Mouse (Mus musculus): Measurements from ENCODE around the gene Lrrc49. TPM values are rescaled to one million over a fixed set of nuclear protein-coding genes. Genes with fewer than 3 reads are reported as not detected.
A peak's percentile ranks its signal among the peaks of the same experiment; 100 is the strongest.

Gene Lrrc49
- total RNA-seq, 1 experiment, result 3.7 TPM

DNA sequence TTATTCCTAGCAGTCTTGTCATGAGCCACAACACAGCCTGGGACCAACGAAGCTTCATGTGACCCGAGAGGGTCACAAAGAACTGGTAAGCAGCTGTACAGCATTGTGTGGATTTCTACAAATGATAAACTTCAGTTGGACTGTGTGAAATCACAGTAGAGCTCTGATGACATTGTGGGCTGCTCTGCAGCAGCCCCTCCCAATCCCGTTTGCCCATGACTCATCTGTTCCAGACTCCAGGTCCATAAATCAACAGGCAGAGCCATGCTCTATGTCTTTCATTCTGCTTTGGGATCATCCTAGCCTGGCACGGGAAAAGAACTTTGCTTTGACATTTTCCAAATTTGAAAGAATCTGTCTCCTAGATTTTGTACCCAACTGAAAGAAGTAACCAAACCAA lies 4.7 kb upstream of the Lrrc49 start:
- Histone ChIP-seq H3K36me3 (ENCODE audit: control insufficient read depth, insufficient read depth, low read length, poor library complexity, severe bottlenecking) (no peaks in the 10 kb centered on the region), H3K9me3 (ENCODE audit: control insufficient read depth, insufficient read depth, low read depth, low read length) (no peaks in the 10 kb centered on the region), H3K4me3 (ENCODE audit: insufficient read depth in 1 of 2, low read depth in 1 of 2, low read length in 2 of 2, poor library complexity in 1 of 2, severe bottlenecking in 1 of 2) (no peak overlapping the region), H3K9ac (ENCODE audit: insufficient read depth, low read depth, low read length, poor library complexity, severe bottlenecking) (no peak overlapping the region), H3K4me1 (ENCODE audit: control insufficient read depth in 2 of 2, insufficient read depth in 2 of 2, low read length in 2 of 2, poor library complexity in 1 of 2) (no peaks in the 10 kb centered on the region), H3K27ac (ENCODE audit: insufficient read depth, low read depth, low read length, poor library complexity, severe bottlenecking) (no peak overlapping the region)
- no peak for TF ChIP-seq HCFC1 (IDR thresholded peaks at IDR 0.05; ENCODE audit: borderline replicate concordance, insufficient read depth, low read length)
- TF ChIP-seq MAFK (IDR thresholded peaks at IDR 0.05; ENCODE audit: insufficient read depth, low read depth, low read length), result no peak
- in situ Hi-C loops (cut with MboI; ENCODE audit: low sequenced_read_pairs in 2 of 2, unreplicated experiment in 2 of 2), result no loop called here
- no peak for DNase-seq (ENCODE audit: low read depth, low spot score)

GRCm38 (mm10) chr9:60687415-60687814 lies 543 bp downstream of the Lrrc49 start:
- no peak for DNase-seq (ENCODE audit: low read depth, low spot score)
- Histone ChIP-seq H3K36me3 (ENCODE audit: control insufficient read depth, insufficient read depth, low read length, poor library complexity, severe bottlenecking) (no peaks in the 10 kb centered on the region), H3K4me3 (ENCODE audit: insufficient read depth in 1 of 2, low read depth in 1 of 2, low read length in 2 of 2, poor library complexity in 1 of 2, severe bottlenecking in 1 of 2) (peak overlapping the region; percentile 66 to 86), H3K27ac (ENCODE audit: insufficient read depth, low read depth, low read length, poor library complexity, severe bottlenecking) (no peak overlapping the region), H3K4me1 (ENCODE audit: control insufficient read depth in 2 of 2, insufficient read depth in 2 of 2, low read length in 2 of 2, poor library complexity in 1 of 2) (no peaks in the 10 kb centered on the region), H3K9ac (ENCODE audit: insufficient read depth, low read depth, low read length, poor library complexity, severe bottlenecking) (peak overlapping the region; percentile 40; the same call in 1 of the 2 replicates), H3K9me3 (ENCODE audit: control insufficient read depth, insufficient read depth, low read depth, low read length) (no peaks in the 10 kb centered on the region)
- TF ChIP-seq MAFK (IDR thresholded peaks at IDR 0.05; ENCODE audit: insufficient read depth, low read depth, low read length) (no peak), HCFC1 (IDR thresholded peaks at IDR 0.05; ENCODE audit: borderline replicate concordance, insufficient read depth, low read length) (no peak), ZNF384 (IDR thresholded peaks at IDR 0.05; ENCODE audit: low read depth, low read length) (no peak), ZC3H11A (IDR thresholded peaks at IDR 0.05; ENCODE audit: borderline replicate concordance, low read depth, low read length) (no peak), CHD2 (IDR thresholded peaks at IDR 0.05; ENCODE audit: low read depth, low read length) (no peak)
- in situ Hi-C loops (cut with MboI; ENCODE audit: low sequenced_read_pairs in 2 of 2, unreplicated experiment in 2 of 2), result no loop called here

DNA sequence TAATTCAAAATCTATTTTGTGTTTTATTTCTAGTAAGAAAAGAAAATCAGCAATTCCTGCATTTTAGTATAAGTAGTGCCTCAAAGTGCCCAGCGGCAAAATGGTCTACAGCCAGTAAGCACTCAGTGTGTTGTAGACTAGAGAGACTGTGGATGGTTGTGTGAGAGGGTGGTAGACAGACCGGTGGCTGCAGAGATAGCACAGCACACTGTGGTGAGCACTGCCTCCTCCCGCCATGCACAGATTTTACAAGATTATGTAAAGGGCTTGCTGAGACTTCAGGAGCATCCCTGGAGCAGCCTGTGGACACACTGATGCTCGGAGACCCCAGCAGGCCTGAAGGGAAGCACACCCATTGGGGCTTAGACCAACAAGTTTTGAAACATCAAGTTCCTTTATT lies 5.2 kb downstream of the Lrrc49 start:
- DNase-seq (ENCODE audit: low read depth, low spot score), result no peak
- Histone ChIP-seq H3K9me3 (ENCODE audit: control insufficient read depth, insufficient read depth, low read depth, low read length) (no peaks in the 10 kb centered on the region), H3K36me3 (ENCODE audit: control insufficient read depth, insufficient read depth, low read length, poor library complexity, severe bottlenecking) (no peaks in the 10 kb centered on the region), H3K4me1 (ENCODE audit: control insufficient read depth in 2 of 2, insufficient read depth in 2 of 2, low read length in 2 of 2, poor library complexity in 1 of 2) (no peaks in the 10 kb centered on the region), H3K4me3 (ENCODE audit: insufficient read depth in 1 of 2, low read depth in 1 of 2, low read length in 2 of 2, poor library complexity in 1 of 2, severe bottlenecking in 1 of 2) (no peak overlapping the region), H3K9ac (ENCODE audit: insufficient read depth, low read depth, low read length, poor library complexity, severe bottlenecking) (no peak overlapping the region), H3K27ac (ENCODE audit: insufficient read depth, low read depth, low read length, poor library complexity, severe bottlenecking) (no peak overlapping the region)
- in situ Hi-C loops (cut with MboI; ENCODE audit: low sequenced_read_pairs in 2 of 2, unreplicated experiment in 2 of 2), result no loop called here
- TF ChIP-seq HCFC1 (IDR thresholded peaks at IDR 0.05; ENCODE audit: borderline replicate concordance, insufficient read depth, low read length), result no peak
- no peak for TF ChIP-seq ZC3H11A (IDR thresholded peaks at IDR 0.05; ENCODE audit: borderline replicate concordance, low read depth, low read length)

DNA sequence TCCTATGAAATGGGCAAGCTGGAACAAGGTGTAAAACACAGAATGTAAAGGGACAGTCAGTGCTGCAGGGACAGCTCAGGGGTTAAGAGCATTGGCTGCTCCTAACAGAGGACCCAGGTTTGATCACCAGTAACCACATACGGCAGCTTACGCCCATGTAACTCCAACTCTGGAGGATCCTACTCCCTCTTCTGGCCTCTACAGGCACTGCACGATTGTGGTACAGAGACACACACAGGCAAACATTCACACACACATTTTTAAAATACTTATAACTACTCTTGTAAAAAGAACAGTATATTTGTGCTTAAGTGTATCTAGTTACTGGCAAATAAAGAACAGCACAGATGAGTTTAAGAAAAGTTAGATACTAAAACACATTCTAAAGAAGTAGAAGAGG lies 7.0 kb downstream of the Lrrc49 start:
- Histone ChIP-seq H3K9ac (ENCODE audit: insufficient read depth, low read depth, low read length, poor library complexity, severe bottlenecking) (no peak overlapping the region), H3K4me1 (ENCODE audit: control insufficient read depth in 2 of 2, insufficient read depth in 2 of 2, low read length in 2 of 2, poor library complexity in 1 of 2) (no peaks in the 10 kb centered on the region), H3K4me3 (ENCODE audit: insufficient read depth in 1 of 2, low read depth in 1 of 2, low read length in 2 of 2, poor library complexity in 1 of 2, severe bottlenecking in 1 of 2) (no peak overlapping the region), H3K27ac (ENCODE audit: insufficient read depth, low read depth, low read length, poor library complexity, severe bottlenecking) (no peak overlapping the region), H3K9me3 (ENCODE audit: control insufficient read depth, insufficient read depth, low read depth, low read length) (no peaks in the 10 kb centered on the region), H3K36me3 (ENCODE audit: control insufficient read depth, insufficient read depth, low read length, poor library complexity, severe bottlenecking) (no peaks in the 10 kb centered on the region)
- TF ChIP-seq HCFC1 (IDR thresholded peaks at IDR 0.05; ENCODE audit: borderline replicate concordance, insufficient read depth, low read length) (no peak), ZNF384 (IDR thresholded peaks at IDR 0.05; ENCODE audit: low read depth, low read length) (peak; percentile 36; the same call in 1 of the 2 replicates), MAFK (IDR thresholded peaks at IDR 0.05; ENCODE audit: insufficient read depth, low read depth, low read length) (no peak), ZC3H11A (IDR thresholded peaks at IDR 0.05; ENCODE audit: borderline replicate concordance, low read depth, low read length) (0 out of 2 replicates have a peak, but pooled peaks have one; percentile 7), CHD2 (IDR thresholded peaks at IDR 0.05; ENCODE audit: low read depth, low read length) (no peak)
- in situ Hi-C loops (cut with MboI; ENCODE audit: low sequenced_read_pairs in 2 of 2, unreplicated experiment in 2 of 2), result no loop called here
- peak; percentile 34 for DNase-seq (ENCODE audit: low read depth, low spot score)

GRCm38 (mm10) chr9:60678913-60679312 lies 9.0 kb downstream of the Lrrc49 start:
- H3K9me3 ChIP-seq (ENCODE audit: control insufficient read depth, insufficient read depth, low read depth, low read length), result no peaks in the 10 kb centered on the region
- DNase-seq (ENCODE audit: low read depth, low spot score), result no peak
- no peaks in the 10 kb centered on the region for H3K4me1 ChIP-seq (ENCODE audit: control insufficient read depth in 2 of 2, insufficient read depth in 2 of 2, low read length in 2 of 2, poor library complexity in 1 of 2)
- no peaks in the 10 kb centered on the region for H3K36me3 ChIP-seq (ENCODE audit: control insufficient read depth, insufficient read depth, low read length, poor library complexity, severe bottlenecking)
- no peak overlapping the region for H3K27ac ChIP-seq (ENCODE audit: insufficient read depth, low read depth, low read length, poor library complexity, severe bottlenecking)
- in situ Hi-C loops (cut with MboI; ENCODE audit: low sequenced_read_pairs in 2 of 2, unreplicated experiment in 2 of 2), result no loop called here
- no peak overlapping the region for H3K9ac ChIP-seq (ENCODE audit: insufficient read depth, low read depth, low read length, poor library complexity, severe bottlenecking)
- H3K4me3 ChIP-seq (ENCODE audit: insufficient read depth in 1 of 2, low read depth in 1 of 2, low read length in 2 of 2, poor library complexity in 1 of 2, severe bottlenecking in 1 of 2), result no peak overlapping the region
- TF ChIP-seq CHD2 (IDR thresholded peaks at IDR 0.05; ENCODE audit: low read depth, low read length) (no peak), MAFK (IDR thresholded peaks at IDR 0.05; ENCODE audit: insufficient read depth, low read depth, low read length) (no peak), HCFC1 (IDR thresholded peaks at IDR 0.05; ENCODE audit: borderline replicate concordance, insufficient read depth, low read length) (no peak), ZC3H11A (IDR thresholded peaks at IDR 0.05; ENCODE audit: borderline replicate concordance, low read depth, low read length) (no peak), ZNF384 (IDR thresholded peaks at IDR 0.05; ENCODE audit: low read depth, low read length) (no peak)

Data from ES-E14 (cell line).